Mouse (Mus musculus) heart, adult 9 months (tissue): Measurements from ENCODE around the gene Duxbl3.
"Not testable (repeated sequence)": the region's sequence is repeated elsewhere in the genome, so short reads cannot be mapped to it uniquely, and the experiment has no call there.

Experiments
- DNase-seq, 2 experiments: peaks; one replicate each; pipeline ENCODE4 v3.0.0; 2022; ENCODE audit warnings: low spot score in 2 of 2

The Duxbl3 gene

DNA sequence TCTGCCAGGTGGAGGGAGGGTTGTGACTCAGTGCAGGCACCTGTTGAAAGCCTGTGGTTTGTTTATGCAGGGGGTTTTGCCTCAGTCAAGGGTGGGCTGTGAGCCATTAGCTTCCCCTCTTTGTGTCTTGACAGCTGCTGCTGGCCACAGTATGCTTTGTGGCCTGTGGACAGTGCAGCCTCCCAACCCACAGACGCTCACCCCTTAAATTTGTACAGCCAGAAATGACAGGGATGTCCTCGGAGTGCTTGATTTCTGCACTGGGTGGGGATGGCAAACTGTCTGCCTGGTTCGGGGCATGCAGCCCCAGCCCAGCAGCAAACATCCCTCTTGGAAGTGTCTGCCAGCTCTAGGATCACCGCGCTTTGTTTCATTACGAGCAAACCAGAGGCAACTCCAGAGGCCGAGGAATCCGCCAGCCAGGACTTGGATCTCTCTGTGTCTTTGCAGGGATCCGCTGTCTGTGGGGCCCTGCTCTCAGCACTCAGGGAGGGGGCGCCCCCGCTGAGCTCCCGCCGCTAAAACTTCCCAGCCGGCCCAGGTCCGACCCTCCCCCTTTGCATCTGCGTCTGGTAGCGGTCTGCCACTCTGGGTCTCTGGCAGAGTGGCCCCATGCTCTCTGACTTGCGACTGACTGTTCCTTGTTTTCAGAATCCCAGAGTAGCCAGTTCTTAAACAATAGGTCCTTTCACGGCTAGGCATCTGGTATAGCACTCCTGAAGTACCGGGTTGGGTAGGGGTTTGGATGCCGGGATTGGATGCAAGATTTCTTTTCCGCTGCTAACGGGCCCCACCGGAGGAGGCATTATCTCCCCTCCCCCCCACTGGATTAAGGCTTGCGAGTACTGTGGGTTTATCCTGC is at the start of gene Duxbl3:
Duxbl3 (plus strand) TSS at position 207 of the 862 bp plus-strand sequence.
- not testable (repeated sequence) for DNase-seq

DNA sequence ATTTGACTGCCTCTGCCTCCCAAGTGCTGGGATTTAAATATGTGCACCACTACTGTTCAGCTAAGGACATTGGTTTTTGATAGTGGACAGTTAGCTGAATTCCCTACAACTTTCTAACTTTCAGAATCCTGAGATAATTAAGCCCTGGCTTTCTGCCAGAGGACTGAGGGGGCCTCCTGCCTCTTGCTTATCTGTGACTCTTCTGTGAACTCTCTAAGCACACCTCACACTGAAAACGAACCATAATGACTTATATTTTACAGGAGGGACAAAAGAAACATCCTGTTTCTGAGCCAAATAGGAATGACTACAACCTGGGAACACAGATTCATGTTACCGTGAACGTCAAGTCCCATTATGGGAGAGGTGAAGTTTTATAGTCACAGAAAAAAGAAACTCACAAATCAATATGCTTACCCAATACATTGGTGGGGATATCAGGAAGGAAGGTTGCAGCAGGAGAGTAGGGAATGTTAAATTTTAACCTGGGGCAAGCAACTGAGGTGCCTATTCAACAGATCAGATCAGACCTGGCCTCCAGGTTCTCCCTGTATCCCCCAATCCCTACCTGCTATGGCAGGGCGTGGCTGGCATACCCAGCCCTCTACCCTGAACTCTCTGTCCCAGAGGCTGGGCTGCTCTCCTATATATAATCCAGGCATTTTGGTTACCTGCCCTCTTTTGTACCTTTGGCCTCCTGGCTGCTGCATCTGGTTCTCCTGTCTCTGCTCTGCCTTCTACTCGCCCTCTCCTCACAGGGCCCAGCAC is 41.3 kb upstream of the Duxbl3 start:
- not testable (repeated sequence) for DNase-seq

DNA sequence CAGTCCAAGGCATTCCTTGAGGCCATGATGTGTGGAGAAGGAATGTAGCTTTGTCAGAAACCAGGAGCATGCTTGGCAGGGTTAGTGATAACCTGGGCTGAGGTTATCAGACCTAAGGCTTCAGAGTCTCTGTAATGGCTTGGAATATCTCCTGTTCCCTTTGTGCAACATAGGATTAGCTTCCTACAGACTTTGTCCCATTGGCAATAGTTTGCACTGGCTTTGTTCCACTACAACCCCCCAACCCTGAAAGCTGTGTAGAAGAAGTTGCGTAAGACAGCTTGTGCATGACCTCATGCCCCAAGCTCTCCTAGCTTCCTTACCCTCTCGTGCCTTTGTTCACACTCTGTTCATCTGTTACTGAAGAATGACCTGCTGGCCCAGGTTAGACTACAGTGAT is 20.6 kb upstream of the Duxbl3 start:
- DNase-seq, result not testable (repeated sequence)

DNA sequence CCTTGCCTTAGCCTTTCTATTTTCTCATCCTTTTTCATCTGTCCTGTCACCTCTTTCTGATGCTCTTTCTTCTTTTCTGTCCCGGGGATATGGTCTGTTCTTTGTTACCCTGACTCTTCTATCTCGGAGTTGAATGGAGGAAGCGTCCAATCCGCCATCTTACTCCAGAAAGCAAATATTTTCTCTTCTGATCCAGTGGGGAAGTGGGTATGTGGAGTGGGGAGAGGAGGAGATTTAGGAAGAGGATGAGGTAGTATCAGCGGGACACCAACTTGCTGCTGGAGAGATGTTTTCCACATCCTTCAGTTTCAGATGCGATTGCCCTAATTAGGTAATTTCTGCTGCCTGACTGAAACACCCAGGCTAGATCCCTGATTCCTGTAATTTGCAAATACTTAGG is 967 bp downstream of the Duxbl3 start:
- DNase-seq, result not testable (repeated sequence)

DNA sequence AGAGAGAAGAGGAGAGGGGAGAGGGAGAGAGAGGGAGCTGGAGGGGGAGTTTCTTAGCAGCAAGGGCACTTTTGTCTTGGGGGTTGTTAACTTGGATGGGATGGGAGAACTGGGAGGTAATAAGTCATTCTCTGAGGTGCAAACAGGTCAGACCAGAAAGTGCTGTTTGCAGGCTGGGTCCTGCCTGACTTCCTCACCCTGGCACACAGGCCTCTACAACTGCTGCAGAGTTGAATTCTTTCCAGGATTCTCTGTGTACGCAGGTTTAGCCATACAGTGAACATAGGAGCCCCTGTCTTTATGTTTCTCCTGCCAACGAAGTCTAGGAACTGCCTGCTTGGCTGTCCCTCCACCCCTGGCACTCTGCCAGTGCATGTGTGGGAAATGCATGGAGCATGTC is 29.0 kb downstream of the Duxbl3 start:
- not testable (repeated sequence) for DNase-seq

DNA sequence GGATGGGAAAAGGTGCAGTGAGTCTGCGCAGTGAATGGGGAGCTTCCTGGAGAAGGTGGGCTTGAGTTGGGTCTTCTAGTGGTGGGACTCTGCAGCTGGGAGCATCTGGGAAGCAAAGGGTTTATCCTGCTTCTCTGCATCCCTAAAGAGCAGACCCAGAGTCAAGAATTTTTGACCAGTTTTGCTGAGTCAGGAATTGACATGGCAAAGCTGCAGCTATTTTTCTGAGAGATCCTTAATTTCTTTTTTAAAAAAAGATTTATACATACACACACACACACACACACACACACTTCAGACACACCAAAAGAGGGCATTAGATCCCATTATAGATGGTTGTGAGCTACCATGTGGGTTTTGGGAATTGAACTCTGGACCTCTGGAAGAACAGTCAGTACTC is 36.1 kb downstream of the Duxbl3 start:
- DNase-seq, result no peak

DNA sequence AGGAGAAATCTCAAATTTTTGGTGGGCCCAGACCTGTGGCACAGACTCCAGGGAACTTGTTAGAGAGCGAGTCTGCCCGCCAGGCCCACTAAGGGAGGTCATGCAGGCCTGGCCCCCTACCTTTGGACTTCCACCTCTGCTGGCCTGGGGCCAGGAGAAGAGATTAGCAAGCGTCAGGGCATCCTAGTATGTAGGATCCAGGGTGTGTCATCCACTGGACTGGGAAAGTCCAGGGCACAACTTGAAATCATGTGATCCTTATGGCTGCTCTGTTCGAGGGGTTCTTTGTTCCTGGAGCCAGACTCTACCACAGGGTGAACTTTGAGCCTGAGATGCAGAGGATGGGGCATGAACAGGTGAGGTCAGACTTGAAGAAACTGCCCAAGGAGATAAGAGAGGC is 39.3 kb downstream of the Duxbl3 start:
- DNase-seq, result no peak

DNA sequence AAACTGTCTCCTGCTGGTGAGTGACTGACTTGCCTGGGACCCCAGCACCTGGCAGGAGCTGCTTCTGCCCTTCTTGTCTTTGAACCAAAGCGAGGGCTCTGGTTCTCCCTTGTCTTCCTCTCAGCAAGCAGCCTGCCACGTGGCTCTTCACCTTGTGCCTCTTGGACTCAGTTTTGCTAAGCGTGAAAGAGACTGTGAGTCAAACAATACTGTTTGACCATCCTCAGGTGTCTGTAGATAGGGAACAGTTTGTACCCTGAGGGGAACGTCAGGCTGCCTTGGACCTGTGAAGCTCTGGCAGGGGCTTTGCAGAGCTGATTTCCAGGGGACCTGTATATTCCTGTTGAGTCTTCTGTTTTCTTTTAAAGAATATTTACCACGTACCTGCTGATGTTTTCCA is 39.7 kb downstream of the Duxbl3 start:
- no peak for DNase-seq

DNA sequence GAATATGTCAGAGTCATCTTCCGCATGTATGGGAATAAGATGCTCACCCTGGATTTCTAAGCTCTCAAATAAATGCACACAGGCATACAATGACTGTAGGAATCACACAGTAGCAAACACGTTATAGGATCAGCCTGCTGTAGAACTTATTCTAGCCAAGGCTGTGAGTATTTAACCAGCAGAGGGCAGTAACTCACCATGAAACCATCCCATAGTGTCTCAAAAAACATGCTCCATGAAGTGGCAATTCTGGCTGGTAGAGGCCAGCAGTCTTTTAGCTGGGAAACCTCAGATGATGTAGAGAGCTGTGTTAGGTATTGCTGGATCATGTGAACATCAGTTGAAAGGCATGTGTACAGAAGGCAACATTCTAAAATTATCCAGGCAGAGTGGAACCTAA is 45.3 kb downstream of the Duxbl3 start:
- peak; percentile 8 to 43 for DNase-seq

DNA sequence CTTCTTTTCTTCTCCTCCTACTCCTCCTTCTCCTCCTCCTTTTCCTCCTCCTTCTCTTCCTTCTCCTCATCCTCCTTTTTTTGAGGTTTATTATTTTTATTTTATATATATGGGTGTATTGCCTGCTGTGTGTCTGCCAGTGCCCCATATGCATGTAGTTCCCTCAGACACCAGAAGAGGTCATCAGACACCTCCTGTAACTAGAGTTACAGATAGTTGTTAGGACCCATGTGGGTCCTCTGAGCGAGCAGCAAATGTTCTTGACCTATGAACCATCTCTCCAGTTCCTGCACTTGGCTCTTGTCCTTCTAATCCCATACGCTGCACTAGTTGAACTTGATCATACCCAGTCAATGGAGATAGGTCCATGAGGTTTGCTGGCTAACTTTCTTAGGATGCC is 48.3 kb downstream of the Duxbl3 start:
- no peak for DNase-seq

DNA sequence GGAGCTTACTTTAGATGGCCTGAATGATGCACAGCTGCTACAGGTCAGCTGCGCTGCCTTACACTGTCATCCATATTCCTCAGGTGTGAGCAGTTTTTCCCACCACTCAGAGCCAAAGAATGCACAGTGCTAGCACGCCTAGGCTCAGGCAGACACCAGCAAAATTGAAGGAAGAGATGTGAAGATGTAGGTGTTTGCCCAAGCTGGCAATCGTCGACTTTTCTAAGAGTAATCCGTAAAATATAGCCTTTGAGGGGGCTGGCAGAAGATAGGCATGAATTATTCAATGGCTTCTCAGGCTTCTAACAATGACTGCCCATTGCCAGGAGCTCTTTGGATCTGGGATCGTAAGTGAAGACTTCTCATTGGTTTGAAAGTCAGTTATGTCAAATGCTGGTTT is 51.1 kb downstream of the Duxbl3 start:
- DNase-seq, result no peak

DNA sequence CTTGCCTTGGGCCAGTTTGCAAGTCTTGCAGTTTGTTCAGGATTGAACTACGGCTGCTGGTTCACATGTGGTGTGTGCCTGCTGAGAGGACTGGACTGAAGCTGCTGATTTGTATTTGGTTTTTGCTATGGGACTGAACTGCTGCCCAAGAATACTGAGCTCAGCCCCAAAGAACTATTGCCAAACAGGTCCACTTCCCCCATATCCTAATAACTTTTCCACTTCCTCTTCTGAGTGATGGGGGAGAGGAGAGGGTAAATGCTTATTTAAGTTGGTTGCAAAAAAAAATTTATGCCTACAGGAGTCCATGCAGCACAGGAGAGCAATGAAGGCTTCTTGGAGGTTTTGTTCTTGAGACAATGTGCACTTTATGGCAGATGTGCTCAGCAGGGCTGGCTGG is 51.7 kb downstream of the Duxbl3 start:
- DNase-seq, result no peak

DNA sequence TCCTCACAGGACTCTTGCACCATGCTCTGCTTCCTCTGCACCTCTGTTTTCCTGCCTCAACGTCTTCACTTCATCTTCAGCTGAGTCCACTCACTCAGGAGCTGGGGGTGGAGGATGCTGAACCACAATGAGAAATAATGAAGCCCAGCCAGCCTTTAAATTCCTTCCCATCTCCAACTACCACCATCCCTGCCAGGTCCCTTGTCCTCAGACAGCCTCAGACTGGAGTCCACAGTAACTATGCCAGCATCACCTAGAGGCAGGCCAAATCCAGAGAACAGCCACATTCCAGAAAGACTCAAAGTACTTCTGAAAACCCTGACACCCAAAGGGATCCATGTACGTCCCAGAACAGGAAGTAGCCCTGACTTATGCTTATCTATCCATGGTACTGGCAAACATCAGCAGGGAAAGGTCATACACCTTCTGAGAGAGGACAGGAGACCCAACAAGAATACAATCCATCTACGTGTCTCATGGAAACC is 58.5 kb downstream of the Duxbl3 start:
- DNase-seq, result peak; percentile 14 to 31
